Mouse (Mus musculus): ENCODE measurements around the gene Gcnt4. TPM values are rescaled to one million over a fixed set of nuclear protein-coding genes. Genes with fewer than 3 reads are reported as not detected.
"Not testable (repeated sequence)": the region's sequence is repeated elsewhere in the genome, so short reads cannot be mapped to it uniquely, and the experiment has no call there.

Gcnt4 gene
- polyA plus RNA-seq, 1 experiment = 1.9 TPM

DNA sequence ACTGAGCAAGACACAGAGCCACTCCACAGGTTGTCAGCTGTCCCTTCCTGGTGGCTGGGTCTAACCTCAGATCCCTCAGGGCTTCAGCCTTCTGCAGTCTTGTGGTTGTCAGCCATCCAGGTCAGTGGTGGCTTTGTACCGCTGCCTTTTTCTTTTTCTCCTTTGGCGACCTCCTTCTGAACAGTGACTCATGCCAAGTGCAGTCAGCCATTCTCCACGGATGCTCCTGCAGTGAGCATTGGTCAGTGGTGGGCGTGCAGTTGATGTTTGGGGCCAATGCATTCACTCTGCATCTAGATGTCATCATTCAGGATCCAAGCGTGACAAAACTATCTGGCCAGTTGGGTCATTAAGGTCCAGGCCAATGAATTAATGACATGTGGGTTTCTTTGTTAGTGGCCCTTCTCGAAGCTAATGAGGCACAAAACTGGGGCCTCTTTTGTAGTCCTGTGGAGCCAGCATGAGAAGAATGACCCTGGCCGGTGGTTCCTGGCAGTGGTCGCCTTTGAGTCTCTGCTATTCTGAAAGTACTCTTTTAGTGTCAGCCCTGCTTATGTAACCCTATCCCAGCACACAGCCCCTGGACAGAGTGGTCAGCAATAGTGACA lies 4.0 kb downstream of the Gcnt4 start:
- TF ChIP-seq EP300 (IDR thresholded peaks at IDR 0.05; ENCODE audit: insufficient read depth, low read depth, low read length) (no peak), CTCF (IDR thresholded peaks at IDR 0.05; ENCODE audit: low read depth, low read length) (no peak), POLR2A (IDR thresholded peaks at IDR 0.05; ENCODE audit: insufficient read depth, low read length) (no peak)
- H3K36me3 ChIP-seq (ENCODE audit: control insufficient read depth, insufficient read depth, low read length, poor library complexity, severe bottlenecking) = no peaks in the 10 kb centered on the region
- no peak overlapping the region for H3K9ac ChIP-seq (ENCODE audit: low read depth, poor library complexity, severe bottlenecking)
- H3K9me3 ChIP-seq (replicated peaks; ENCODE audit: control insufficient read depth, insufficient read depth, low read length, poor library complexity, severe bottlenecking) = no peaks in the 10 kb centered on the region
- H3K27me3 ChIP-seq (ENCODE audit: control insufficient read depth, insufficient read depth, low read length, poor library complexity, severe bottlenecking) = peaks cover 15% of the 10 kb centered on the region
- no peaks in the 10 kb centered on the region for H3K4me1 ChIP-seq (ENCODE audit: control insufficient read depth, insufficient read depth, low read length)
- no peak overlapping the region for H3K4me3 ChIP-seq (ENCODE audit: low read depth, low read length)
- H3K27ac ChIP-seq (ENCODE audit: insufficient read depth, low read length) = no peak overlapping the region

DNA sequence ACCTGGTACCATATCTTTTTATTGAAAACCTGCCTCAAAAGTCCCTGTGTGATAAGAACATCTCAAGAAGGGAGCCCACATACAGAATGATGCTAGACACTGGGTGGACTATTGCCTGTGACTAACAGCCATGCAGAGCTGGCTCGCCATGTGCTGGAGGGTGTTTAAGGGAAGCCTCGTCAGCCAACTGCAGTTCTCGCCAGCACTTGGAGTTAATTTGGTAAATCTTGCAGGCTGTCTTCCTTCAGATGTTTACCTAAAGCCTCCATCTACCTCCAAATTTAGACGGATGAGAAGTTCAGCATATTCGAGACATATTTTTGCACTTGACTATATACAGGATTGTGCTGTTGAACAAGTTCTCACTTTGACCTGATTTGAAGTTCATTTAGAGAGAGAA lies 8.3 kb downstream of the Gcnt4 start:
- Histone ChIP-seq H3K4me1 (ENCODE audit: control insufficient read depth, insufficient read depth, low read length) (no peaks in the 10 kb centered on the region), H3K9ac (ENCODE audit: low read depth, poor library complexity, severe bottlenecking) (no peak overlapping the region), H3K9me3 (replicated peaks; ENCODE audit: control insufficient read depth, insufficient read depth, low read length, poor library complexity, severe bottlenecking) (no peaks in the 10 kb centered on the region), H3K4me3 (ENCODE audit: low read depth, low read length) (no peak overlapping the region), H3K36me3 (ENCODE audit: control insufficient read depth, insufficient read depth, low read length, poor library complexity, severe bottlenecking) (no peaks in the 10 kb centered on the region), H3K27ac (ENCODE audit: insufficient read depth, low read length) (no peak overlapping the region), H3K27me3 (ENCODE audit: control insufficient read depth, insufficient read depth, low read length, poor library complexity, severe bottlenecking) (no peaks in the 10 kb centered on the region)
- no peak for TF ChIP-seq EP300 (IDR thresholded peaks at IDR 0.05; ENCODE audit: insufficient read depth, low read depth, low read length)
- TF ChIP-seq CTCF (IDR thresholded peaks at IDR 0.05; ENCODE audit: low read depth, low read length) = no peak
- TF ChIP-seq POLR2A (IDR thresholded peaks at IDR 0.05; ENCODE audit: insufficient read depth, low read length) = no peak

DNA sequence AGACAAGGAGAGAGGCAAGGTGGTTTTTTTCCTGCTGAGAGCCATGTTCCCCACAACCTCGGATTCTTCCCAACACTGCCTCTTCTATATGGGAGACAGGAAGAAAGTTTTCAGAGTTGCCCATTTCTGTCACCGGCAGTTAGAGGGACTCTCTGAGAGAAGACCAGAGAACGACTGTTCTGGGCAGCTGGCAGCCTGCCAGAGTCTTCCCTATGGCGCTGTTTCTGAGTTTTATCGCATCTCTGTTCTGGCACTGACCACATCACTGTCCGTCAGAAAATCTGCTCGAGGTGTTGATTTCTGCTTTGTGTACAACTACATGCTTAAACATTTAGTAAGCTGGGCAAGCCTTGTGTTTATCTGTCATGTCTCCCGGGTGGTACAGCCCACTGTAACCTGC lies 8.9 kb downstream of the Gcnt4 start:
- Histone ChIP-seq H3K27me3 (ENCODE audit: control insufficient read depth, insufficient read depth, low read length, poor library complexity, severe bottlenecking) (no peaks in the 10 kb centered on the region), H3K4me1 (ENCODE audit: control insufficient read depth, insufficient read depth, low read length) (no peaks in the 10 kb centered on the region), H3K9me3 (replicated peaks; ENCODE audit: control insufficient read depth, insufficient read depth, low read length, poor library complexity, severe bottlenecking) (no peaks in the 10 kb centered on the region), H3K4me3 (ENCODE audit: low read depth, low read length) (no peak overlapping the region), H3K36me3 (ENCODE audit: control insufficient read depth, insufficient read depth, low read length, poor library complexity, severe bottlenecking) (no peaks in the 10 kb centered on the region), H3K9ac (ENCODE audit: low read depth, poor library complexity, severe bottlenecking) (no peak overlapping the region), H3K27ac (ENCODE audit: insufficient read depth, low read length) (no peak overlapping the region)
- TF ChIP-seq EP300 (IDR thresholded peaks at IDR 0.05; ENCODE audit: insufficient read depth, low read depth, low read length) (no peak), POLR2A (IDR thresholded peaks at IDR 0.05; ENCODE audit: insufficient read depth, low read length) (no peak)

DNA sequence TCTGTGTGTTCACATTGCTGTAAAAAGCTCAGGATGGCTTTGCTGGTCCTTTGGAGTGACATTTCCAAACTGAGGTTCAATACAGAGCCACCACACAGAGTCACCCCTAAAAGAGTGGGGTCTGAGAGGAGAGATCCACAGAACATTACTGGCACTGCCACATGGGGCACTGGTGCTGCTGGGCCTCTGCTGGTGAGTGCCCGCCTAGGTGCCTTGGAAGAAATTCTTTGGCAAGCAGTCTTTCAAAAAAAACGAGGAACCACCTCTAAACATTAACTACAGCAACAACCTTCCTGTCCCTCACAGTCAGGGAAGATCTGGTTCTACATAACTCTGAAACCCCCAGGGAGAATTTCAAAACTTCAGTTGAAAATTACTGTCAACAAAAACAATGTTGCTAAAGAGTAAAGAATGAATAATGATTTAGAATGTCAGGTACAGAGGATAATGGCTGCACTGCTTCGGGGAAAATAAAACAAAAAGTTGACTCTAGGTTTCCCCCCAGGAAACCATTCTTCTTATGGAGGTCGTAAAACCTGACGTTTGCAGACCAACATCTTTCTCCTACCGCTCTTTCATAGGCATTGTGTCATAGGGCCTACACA lies 11.8 kb downstream of the Gcnt4 start:
- H3K9me3 ChIP-seq (replicated peaks; ENCODE audit: control insufficient read depth, insufficient read depth, low read length, poor library complexity, severe bottlenecking) = no peaks in the 10 kb centered on the region
- no peaks in the 10 kb centered on the region for H3K36me3 ChIP-seq (ENCODE audit: control insufficient read depth, insufficient read depth, low read length, poor library complexity, severe bottlenecking)
- no peaks in the 10 kb centered on the region for H3K4me1 ChIP-seq (ENCODE audit: control insufficient read depth, insufficient read depth, low read length)
- no peaks in the 10 kb centered on the region for H3K27me3 ChIP-seq (ENCODE audit: control insufficient read depth, insufficient read depth, low read length, poor library complexity, severe bottlenecking)
- no peak overlapping the region for H3K9ac ChIP-seq (ENCODE audit: low read depth, poor library complexity, severe bottlenecking)
- H3K27ac ChIP-seq (ENCODE audit: insufficient read depth, low read length) = no peak overlapping the region
- TF ChIP-seq POLR2A (IDR thresholded peaks at IDR 0.05; ENCODE audit: insufficient read depth, low read length) (no peak), EP300 (IDR thresholded peaks at IDR 0.05; ENCODE audit: insufficient read depth, low read depth, low read length) (no peak), CTCF (IDR thresholded peaks at IDR 0.05; ENCODE audit: low read depth, low read length) (no peak)
- no peak overlapping the region for H3K4me3 ChIP-seq (ENCODE audit: low read depth, low read length)

DNA sequence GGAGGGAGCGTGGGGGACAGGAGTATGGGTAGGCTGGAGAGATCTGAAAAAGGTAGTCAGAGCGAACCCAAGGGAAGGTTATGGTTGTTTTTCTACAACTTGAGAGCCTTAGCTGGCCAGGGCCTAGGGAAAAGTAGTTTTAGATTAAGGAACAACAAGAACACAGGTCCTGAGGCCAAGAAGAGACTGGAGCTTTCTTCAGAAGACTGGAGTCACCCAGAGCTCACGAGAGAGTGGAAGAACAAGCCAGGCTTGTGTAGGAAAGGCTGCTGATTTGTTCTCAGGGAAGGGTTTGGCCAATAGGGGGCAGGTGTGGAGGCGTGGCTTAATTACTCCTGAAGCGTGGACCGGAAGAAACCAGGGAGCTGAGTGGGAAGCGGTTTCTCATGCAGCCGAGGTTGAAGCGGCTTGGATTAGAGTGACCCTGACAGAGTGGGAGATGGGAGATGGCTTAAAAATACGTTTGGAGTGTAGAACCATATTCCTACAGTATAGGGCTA lies 12.6 kb downstream of the Gcnt4 start:
- TF ChIP-seq POLR2A (IDR thresholded peaks at IDR 0.05; ENCODE audit: insufficient read depth, low read length) (no peak), EP300 (IDR thresholded peaks at IDR 0.05; ENCODE audit: insufficient read depth, low read depth, low read length) (no peak), CTCF (IDR thresholded peaks at IDR 0.05; ENCODE audit: low read depth, low read length) (no peak)
- Histone ChIP-seq H3K9ac (ENCODE audit: low read depth, poor library complexity, severe bottlenecking) (no peak overlapping the region), H3K27ac (ENCODE audit: insufficient read depth, low read length) (no peak overlapping the region), H3K4me1 (ENCODE audit: control insufficient read depth, insufficient read depth, low read length) (peaks cover 4% of the 10 kb centered on the region), H3K36me3 (ENCODE audit: control insufficient read depth, insufficient read depth, low read length, poor library complexity, severe bottlenecking) (no peaks in the 10 kb centered on the region), H3K4me3 (ENCODE audit: low read depth, low read length) (no peak overlapping the region), H3K9me3 (replicated peaks; ENCODE audit: control insufficient read depth, insufficient read depth, low read length, poor library complexity, severe bottlenecking) (no peaks in the 10 kb centered on the region), H3K27me3 (ENCODE audit: control insufficient read depth, insufficient read depth, low read length, poor library complexity, severe bottlenecking) (no peaks in the 10 kb centered on the region)

DNA sequence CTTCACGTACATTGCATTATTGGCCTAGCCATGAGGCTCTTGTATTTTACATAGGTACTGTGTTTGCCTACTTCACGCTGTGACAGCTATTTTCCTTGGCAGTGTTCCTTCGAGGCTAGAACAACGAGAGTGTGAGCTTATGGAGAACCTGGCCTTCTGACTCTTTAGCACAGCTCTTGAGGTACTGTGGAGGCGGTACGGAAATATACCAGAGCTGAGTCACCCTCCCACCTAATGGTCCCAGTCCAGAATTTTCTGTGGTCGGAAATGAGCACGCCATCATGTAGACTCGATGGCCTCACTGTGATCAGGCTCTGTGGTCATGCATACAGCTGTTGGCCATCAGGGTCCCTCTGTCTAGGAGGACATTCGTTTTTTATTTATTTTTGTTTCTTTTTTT lies 15.2 kb downstream of the Gcnt4 start:
- Histone ChIP-seq H3K27me3 (ENCODE audit: control insufficient read depth, insufficient read depth, low read length, poor library complexity, severe bottlenecking) (no peaks in the 10 kb centered on the region), H3K9ac (ENCODE audit: low read depth, poor library complexity, severe bottlenecking) (no peak overlapping the region), H3K36me3 (ENCODE audit: control insufficient read depth, insufficient read depth, low read length, poor library complexity, severe bottlenecking) (no peaks in the 10 kb centered on the region), H3K4me1 (ENCODE audit: control insufficient read depth, insufficient read depth, low read length) (peaks cover 4% of the 10 kb centered on the region), H3K27ac (ENCODE audit: insufficient read depth, low read length) (no peak overlapping the region), H3K4me3 (ENCODE audit: low read depth, low read length) (no peak overlapping the region), H3K9me3 (replicated peaks; ENCODE audit: control insufficient read depth, insufficient read depth, low read length, poor library complexity, severe bottlenecking) (no peaks in the 10 kb centered on the region)
- TF ChIP-seq CTCF (IDR thresholded peaks at IDR 0.05; ENCODE audit: low read depth, low read length) (no peak), EP300 (IDR thresholded peaks at IDR 0.05; ENCODE audit: insufficient read depth, low read depth, low read length) (no peak), POLR2A (IDR thresholded peaks at IDR 0.05; ENCODE audit: insufficient read depth, low read length) (no peak)

DNA sequence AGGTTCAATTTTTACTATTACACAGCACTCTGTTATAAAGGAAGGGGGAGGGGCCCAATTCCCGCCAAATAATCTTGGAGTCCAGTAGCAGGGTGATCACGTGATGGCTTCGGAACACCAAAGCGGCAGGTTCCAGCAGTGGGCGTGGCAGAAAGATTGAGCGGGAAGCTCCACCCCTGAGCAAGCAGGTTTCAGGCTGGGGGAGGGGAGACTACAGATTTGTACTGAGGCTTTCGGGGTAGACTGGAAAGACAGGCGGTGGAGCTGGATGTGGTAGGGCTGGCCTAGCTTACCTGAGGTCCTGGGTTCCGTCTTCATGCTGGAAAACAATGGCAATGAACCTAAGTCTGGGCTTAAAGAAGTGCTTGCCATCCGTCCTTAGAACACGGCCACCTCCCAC lies 17.0 kb downstream of the Gcnt4 start:
- H3K9ac ChIP-seq (ENCODE audit: low read depth, poor library complexity, severe bottlenecking); H3K27ac ChIP-seq (ENCODE audit: insufficient read depth, low read length); H3K9me3 ChIP-seq (replicated peaks; ENCODE audit: control insufficient read depth, insufficient read depth, low read length, poor library complexity, severe bottlenecking); H3K36me3 ChIP-seq (ENCODE audit: control insufficient read depth, insufficient read depth, low read length, poor library complexity, severe bottlenecking); H3K4me3 ChIP-seq (ENCODE audit: low read depth, low read length); H3K4me1 ChIP-seq (ENCODE audit: control insufficient read depth, insufficient read depth, low read length); H3K27me3 ChIP-seq (ENCODE audit: control insufficient read depth, insufficient read depth, low read length, poor library complexity, severe bottlenecking): not testable (repeated sequence)

Measured in ES-Bruce4 (cell line).